Mouse (Mus musculus) cerebellum, adult 2 months (tissue): ENCODE measurements around the gene Hsd17b12. TPM values are rescaled to one million over a fixed set of nuclear protein-coding genes. Genes with fewer than 3 reads are reported as not detected.

ENCODE experiments used
- DNase-seq, 2 experiments: peaks; one replicate each; pipeline ENCODE4 v3.0.0; 2021
- H3K27ac ChIP-seq: fragments of 200-500 bp; 2 replicates; pipeline ENCODE4 v1.5.1; 2012; ENCODE audit warnings: low read length, control low read depth, inconsistent platforms; ENCODE audit not compliant: insufficient read depth
- H3K27me3 ChIP-seq: fragments of 200-500 bp; 2 replicates; pipeline ENCODE4 v1.6.1; 2012; ENCODE audit warnings: inconsistent platforms, mild to moderate bottlenecking, low read length, moderate library complexity; ENCODE audit not compliant: control insufficient read depth, insufficient read depth
- H3K4me1 ChIP-seq: fragments of 200-500 bp; 2 replicates; pipeline ENCODE4 v1.6.1; 2011; ENCODE audit warnings: low read length; ENCODE audit not compliant: control insufficient read depth, insufficient read depth
- H3K4me3 ChIP-seq: fragments of 200-500 bp; replicated peaks from 2 replicates; pipeline ENCODE3; 2011; ENCODE audit warnings: mild to moderate bottlenecking, low read depth, low read length, control low read depth; ENCODE audit not compliant: insufficient read depth
- CTCF ChIP-seq: fragments of 200-500 bp; IDR thresholded peaks from 2 replicates; pipeline ENCODE4 v1.5.1; 2011; ENCODE audit warnings: low read depth, mild to moderate bottlenecking, control low read depth, low read length, moderate library complexity, borderline replicate concordance; ENCODE audit not compliant: insufficient read depth
- POLR2A ChIP-seq: fragments of 200-500 bp; IDR thresholded peaks from 2 replicates; pipeline ENCODE4 v1.6.1; 2011; ENCODE audit warnings: low read length, control low read depth, borderline replicate concordance; ENCODE audit not compliant: insufficient read depth
- WGBS: fragments of 180-500 bp; shearing (Covaris S2); methylation state at CpG from one replicate; pipeline ENCODE4 v1.1.7; 2018; 5-methylcytosine and 5-hydroxymethylcytosine counted together
- polyA plus RNA-seq: library from polyadenylated mRNA; depleted of rRNA; stranded (reverse); fragments of >200 nt; gene quantifications from 2 replicates; pipeline ENCODE4 v1.2.3, GENCODE M21; 2012; rRNA removed

Gene Hsd17b12
- polyA plus RNA-seq, 1 experiment, result 89.1 TPM

DNA sequence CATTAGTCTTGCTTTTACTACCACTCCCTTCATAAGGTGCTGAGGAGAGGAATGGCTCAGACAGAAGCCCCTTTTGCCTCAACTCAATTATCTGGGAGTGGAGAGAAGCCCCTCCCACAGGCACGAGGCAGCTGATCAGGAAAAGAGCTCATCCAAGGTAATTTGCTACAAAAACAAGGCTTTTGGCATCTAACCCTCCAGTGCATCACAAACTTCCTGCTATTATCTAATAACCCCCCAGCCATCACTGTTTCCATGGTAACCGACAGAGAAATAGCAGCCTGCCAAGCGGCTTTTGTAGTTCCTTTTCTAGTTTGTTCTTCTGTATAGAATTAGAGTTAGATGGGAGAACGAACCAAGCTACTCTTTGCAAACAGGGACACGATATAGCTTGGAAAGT lies 165.5 kb downstream of the Hsd17b12 start:
- TF ChIP-seq CTCF (no peak), POLR2A (no peak)

GRCm38 (mm10) chr2:93991336-93991735 lies 166.4 kb downstream of the Hsd17b12 start:
- H3K27ac ChIP-seq, result no peak overlapping the region
- 88% methylated on average over 3 of the region's 3 CpGs for WGBS

More for the DNA sequence above, 165.5 kb downstream of the Hsd17b12 start:
- DNase-seq, result no peak
- no peaks in the 10 kb centered on the region for H3K4me1 ChIP-seq
- no peak overlapping the region for H3K27ac ChIP-seq
- 25% methylated on average over 5 of the region's 5 CpGs for WGBS
- H3K27me3 ChIP-seq, result no peaks in the 10 kb centered on the region
- H3K4me3 ChIP-seq, result no peak overlapping the region

DNA sequence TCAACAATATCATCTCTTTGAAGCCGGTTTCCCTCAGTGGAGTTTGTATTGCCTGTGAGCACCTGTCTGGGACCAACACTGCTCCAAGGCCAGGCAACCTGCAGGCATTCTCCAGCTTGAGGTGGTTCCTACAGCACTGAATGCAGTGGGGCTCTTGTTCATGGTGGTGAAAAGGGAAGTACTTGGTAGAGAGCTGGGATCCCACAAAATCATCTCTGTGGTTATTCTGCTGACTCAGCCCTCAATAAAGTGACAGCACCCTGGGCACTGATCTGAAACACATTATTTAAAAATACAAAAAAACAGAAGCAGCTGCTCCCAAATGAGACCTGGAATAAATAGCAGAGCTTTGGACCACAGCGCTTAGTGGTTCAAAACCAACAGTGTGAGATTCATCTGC lies 169.3 kb downstream of the Hsd17b12 start:
- H3K27me3 ChIP-seq, result no peaks in the 10 kb centered on the region
- WGBS, result 93% methylated on average over 2 of the region's 2 CpGs
- TF ChIP-seq CTCF, result no peak
- no peak for TF ChIP-seq POLR2A
- no peaks in the 10 kb centered on the region for H3K4me1 ChIP-seq
- no peak overlapping the region for H3K4me3 ChIP-seq
- no peak overlapping the region for H3K27ac ChIP-seq
- no peak for DNase-seq

More at GRCm38 (mm10) chr2:93991336-93991735, 166.4 kb downstream of the Hsd17b12 start:
- Histone ChIP-seq H3K27me3 (no peaks in the 10 kb centered on the region), H3K4me1 (no peaks in the 10 kb centered on the region), H3K4me3 (no peak overlapping the region)
- no peak for TF ChIP-seq CTCF
- no peak for TF ChIP-seq POLR2A
- no peak for DNase-seq

Other genes starting within 250 kb of the Hsd17b12 start
- gene Gm13889, start 200.8 kb downstream of the Hsd17b12 start, polyA plus RNA-seq, result 47.8 and 49.0 TPM in 2 replicates
- 0.26 and 0.57 TPM in 2 replicates for gene Gm27027, start 161.6 kb downstream of the Hsd17b12 start, polyA plus RNA-seq
- 52.7 and 54.5 TPM in 2 replicates for gene Alkbh3, start 147.2 kb downstream of the Hsd17b12 start, polyA plus RNA-seq
- 44.6 and 46.1 TPM in 2 replicates for gene Ttc17, start 248.7 kb upstream of the Hsd17b12 start, polyA plus RNA-seq